Mouse (Mus musculus) hindbrain, embryonic 11.5 days (tissue): ENCODE data around the gene Adsl. TPM values are rescaled to one million over a fixed set of nuclear protein-coding genes. Genes with fewer than 3 reads are reported as not detected.

ENCODE experiments used
- ATAC-seq: fragments of 200-750 bp; cut with Nextera tagmentation; 2 replicates; pipeline ENCODE4 v1.8.0; 2017; ENCODE audit warnings: mild to moderate bottlenecking, moderate TSS enrichment, moderate library complexity; ENCODE audit not compliant: low FRiP score
- DNase-seq: peaks from one replicate; pipeline ENCODE4 v3.0.0-alpha.2; 2015; ENCODE audit warnings: low spot score
- H3K27ac ChIP-seq: fragments of 300-500 bp; sonication (generic); 2 replicates; pipeline ENCODE4 v1.5.1; 2014; ENCODE audit warnings: mild to moderate bottlenecking, low read depth, low read length
- H3K27me3 ChIP-seq: fragments of 300-500 bp; sonication (generic); 2 replicates; pipeline ENCODE4 v1.6.1; 2014; ENCODE audit warnings: mild to moderate bottlenecking, low read length, moderate library complexity, mixed read lengths; ENCODE audit not compliant: control insufficient read depth, insufficient read depth
- H3K36me3 ChIP-seq: fragments of 300-500 bp; sonication (generic); 2 replicates; pipeline ENCODE4 v1.6.1; 2014; ENCODE audit warnings: mild to moderate bottlenecking, low read length, moderate library complexity, mixed read lengths; ENCODE audit not compliant: control insufficient read depth, insufficient read depth
- H3K4me1 ChIP-seq: fragments of 300-500 bp; sonication (generic); replicated peaks from 2 replicates; pipeline ENCODE4 v1.6.1; 2014; ENCODE audit warnings: low read length, mixed read lengths; ENCODE audit not compliant: control insufficient read depth, insufficient read depth
- H3K4me2 ChIP-seq: fragments of 300-500 bp; sonication (generic); replicated peaks from 2 replicates; pipeline ENCODE4 v1.6.1; 2014; ENCODE audit warnings: mild to moderate bottlenecking, low read depth, low read length
- H3K4me3 ChIP-seq: fragments of 300-500 bp; sonication (generic); 2 replicates; pipeline ENCODE4 v1.5.1; 2014; ENCODE audit warnings: low read depth, low read length
- H3K9ac ChIP-seq: fragments of 300-500 bp; sonication (generic); 2 replicates; pipeline ENCODE4 v1.6.1; 2014; ENCODE audit warnings: low read depth, low read length
- H3K9me3 ChIP-seq: fragments of 300-500 bp; sonication (generic); 2 replicates; pipeline ENCODE4 v1.6.1; 2016; ENCODE audit warnings: low read length; ENCODE audit not compliant: control insufficient read depth
- WGBS: fragments of 180-500 bp; shearing (Covaris S2); extraction: QIAGEN DNeasy Blood & Tissue Kit; methylation state at CpG from one replicate; pipeline ENCODE4 v1.1.7; 2014; 5-methylcytosine and 5-hydroxymethylcytosine counted together
- polyA plus RNA-seq: library from polyadenylated mRNA; unstranded; fragments of >200 nt; fragmentation: Nextera tagmentation; extraction: Ambion mirVana; gene quantifications from 2 replicates; pipeline ENCODE4 v1.2.1, GENCODE M21; 2014

The Adsl gene
- polyA plus RNA-seq, 1 experiment from 2014 or later = 153 TPM

DNA sequence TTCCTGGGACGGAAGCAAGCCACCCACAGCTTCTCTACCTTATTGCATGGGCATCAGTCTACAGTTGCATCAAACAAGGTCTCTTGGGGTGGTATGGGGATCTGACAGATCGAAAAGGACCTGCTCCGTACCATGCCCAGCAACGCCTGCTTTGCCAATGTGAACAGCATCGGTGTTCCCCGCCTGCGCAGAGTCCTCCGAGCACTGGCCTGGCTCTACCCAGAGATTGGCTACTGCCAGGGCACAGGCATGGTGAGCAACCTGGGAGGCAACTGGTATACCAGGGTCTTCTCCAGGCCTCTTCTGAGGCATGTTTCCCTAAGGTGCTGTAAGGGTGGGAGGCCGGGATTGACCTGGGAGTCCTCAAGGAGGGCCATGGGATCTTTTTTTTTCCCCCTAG is 59.0 kb downstream of the Adsl start:
- H3K27ac ChIP-seq = no peak overlapping the region
- no peak overlapping the region for H3K4me2 ChIP-seq
- ATAC-seq = no peak
- H3K9me3 ChIP-seq = no peaks in the 10 kb centered on the region
- H3K27me3 ChIP-seq = no peaks in the 10 kb centered on the region
- no peak overlapping the region for H3K9ac ChIP-seq
- no peaks in the 10 kb centered on the region for H3K36me3 ChIP-seq
- H3K4me1 ChIP-seq = no peaks in the 10 kb centered on the region
- no peak overlapping the region for H3K4me3 ChIP-seq
- 94% methylated on average over 9 of the region's 9 CpGs for WGBS
- DNase-seq = no peak

DNA sequence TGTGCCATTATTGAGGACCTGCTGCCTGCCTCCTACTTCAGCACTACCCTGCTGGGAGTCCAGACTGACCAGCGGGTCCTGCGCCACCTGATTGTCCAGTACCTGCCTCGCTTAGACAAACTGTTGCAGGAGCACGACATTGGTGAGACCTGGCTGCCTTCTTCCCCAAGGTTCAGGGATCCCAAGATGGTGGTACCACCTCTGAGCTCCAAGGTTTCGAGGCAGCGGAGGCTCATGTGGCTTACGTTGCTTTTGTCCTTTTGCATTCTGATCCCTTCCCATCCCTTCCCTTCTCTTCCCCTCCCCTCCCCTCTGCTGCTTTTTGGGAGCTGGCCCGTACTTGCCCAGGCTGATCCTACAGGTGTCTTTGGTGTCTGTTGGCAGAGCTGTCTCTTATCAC is 59.6 kb downstream of the Adsl start:
- Histone ChIP-seq H3K4me1 (no peaks in the 10 kb centered on the region), H3K36me3 (no peaks in the 10 kb centered on the region), H3K9ac (no peak overlapping the region), H3K9me3 (no peaks in the 10 kb centered on the region), H3K4me2 (no peak overlapping the region), H3K4me3 (no peak overlapping the region), H3K27ac (no peak overlapping the region), H3K27me3 (no peaks in the 10 kb centered on the region)
- DNase-seq (no peak), ATAC-seq (no peak)
- WGBS = 87% methylated on average over 8 of the region's 8 CpGs

DNA sequence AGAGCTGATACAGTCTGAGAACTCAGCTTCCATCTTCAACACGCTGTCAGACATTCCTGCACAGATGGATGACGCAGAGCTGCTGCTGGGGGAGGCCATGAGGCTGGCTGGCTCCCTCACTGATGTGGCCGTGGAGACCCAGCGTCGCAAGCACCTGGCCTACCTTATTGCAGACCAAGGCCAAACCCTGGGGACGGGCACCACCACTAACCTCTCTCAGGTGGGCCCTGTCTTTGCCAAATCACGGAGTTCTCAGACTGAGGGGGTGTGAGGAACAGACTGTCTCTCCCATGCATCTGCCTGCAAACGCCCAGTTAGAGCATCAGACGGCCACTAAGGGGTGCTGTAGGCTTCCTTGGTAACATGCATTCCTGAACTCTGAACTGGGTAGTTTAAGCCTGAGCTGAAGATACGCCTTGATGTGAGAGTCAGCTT is 60.4 kb downstream of the Adsl start:
- 66% methylated on average over 10 of the region's 10 CpGs for WGBS
- Histone ChIP-seq H3K27ac (no peak overlapping the region), H3K36me3 (no peaks in the 10 kb centered on the region)

DNA sequence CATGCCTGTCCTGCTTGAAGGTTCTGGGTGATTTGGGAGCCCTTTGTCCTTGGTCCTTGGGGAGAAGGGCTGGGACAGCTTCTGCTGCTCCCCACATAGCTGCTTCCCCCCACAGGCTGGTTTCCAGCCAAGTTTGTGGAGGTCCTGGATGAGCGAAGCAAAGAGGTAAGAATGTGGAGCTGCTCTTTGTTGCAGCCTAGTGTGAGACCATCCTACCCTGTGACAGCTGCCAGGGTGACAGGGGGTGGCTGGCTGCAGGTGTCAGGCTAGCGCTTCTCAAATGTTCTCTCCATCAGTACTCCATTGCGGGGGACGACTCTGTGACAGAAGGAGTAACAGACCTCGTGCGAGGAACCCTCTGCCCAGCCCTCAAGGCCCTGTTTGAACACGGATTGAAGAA is 61.8 kb downstream of the Adsl start:
- Histone ChIP-seq H3K36me3 (0 out of 2 replicates have a peak, but pooled peaks cover under 1% of the 10 kb centered on the region), H3K4me2 (no peak overlapping the region), H3K27ac (no peak overlapping the region), H3K27me3 (no peaks in the 10 kb centered on the region), H3K9ac (no peak overlapping the region), H3K4me1 (no peaks in the 10 kb centered on the region), H3K4me3 (no peak overlapping the region), H3K9me3 (no peaks in the 10 kb centered on the region)
- ATAC-seq (no peak), DNase-seq (no peak)
- 83% methylated on average over 7 of the region's 7 CpGs for WGBS

More for the DNA sequence above, 60.4 kb downstream of the Adsl start:
- peak; percentile 20 for DNase-seq
- H3K4me1 ChIP-seq = no peaks in the 10 kb centered on the region
- H3K9me3 ChIP-seq = no peaks in the 10 kb centered on the region
- H3K4me2 ChIP-seq = no peak overlapping the region
- H3K9ac ChIP-seq = no peak overlapping the region
- no peaks in the 10 kb centered on the region for H3K27me3 ChIP-seq
- no peak overlapping the region for H3K4me3 ChIP-seq
- no peak for ATAC-seq

DNA sequence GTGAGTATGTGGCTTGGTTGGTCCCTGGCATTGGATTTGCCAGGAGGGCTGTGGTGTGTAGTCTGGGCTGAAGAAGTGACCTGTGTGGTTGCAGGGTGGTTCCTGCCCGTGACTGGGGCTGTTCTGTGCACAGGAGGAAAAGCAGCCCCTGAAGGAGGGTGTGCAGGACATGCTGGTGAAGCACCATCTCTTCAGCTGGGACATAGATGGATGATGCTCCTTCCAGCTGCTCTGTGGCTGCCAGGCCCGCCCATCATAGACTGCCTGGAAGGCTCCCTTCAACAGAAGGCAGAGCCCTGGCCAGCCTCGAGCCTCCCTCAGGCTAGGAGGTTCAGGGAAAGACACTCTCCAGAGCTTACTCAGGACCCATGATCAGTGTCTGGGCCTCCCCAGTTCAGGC is 63.2 kb downstream of the Adsl start:
- no peak overlapping the region for H3K27ac ChIP-seq
- 62% methylated on average over 3 of the region's 3 CpGs for WGBS
- H3K36me3 ChIP-seq = peaks cover 6% of the 10 kb centered on the region; the same call in 1 of the 2 replicates
- no peak overlapping the region for H3K4me2 ChIP-seq
- DNase-seq (no peak), ATAC-seq (no peak)
- H3K4me1 ChIP-seq = no peaks in the 10 kb centered on the region
- no peak overlapping the region for H3K9ac ChIP-seq
- H3K4me3 ChIP-seq = no peak overlapping the region
- H3K9me3 ChIP-seq = no peaks in the 10 kb centered on the region
- no peaks in the 10 kb centered on the region for H3K27me3 ChIP-seq

DNA sequence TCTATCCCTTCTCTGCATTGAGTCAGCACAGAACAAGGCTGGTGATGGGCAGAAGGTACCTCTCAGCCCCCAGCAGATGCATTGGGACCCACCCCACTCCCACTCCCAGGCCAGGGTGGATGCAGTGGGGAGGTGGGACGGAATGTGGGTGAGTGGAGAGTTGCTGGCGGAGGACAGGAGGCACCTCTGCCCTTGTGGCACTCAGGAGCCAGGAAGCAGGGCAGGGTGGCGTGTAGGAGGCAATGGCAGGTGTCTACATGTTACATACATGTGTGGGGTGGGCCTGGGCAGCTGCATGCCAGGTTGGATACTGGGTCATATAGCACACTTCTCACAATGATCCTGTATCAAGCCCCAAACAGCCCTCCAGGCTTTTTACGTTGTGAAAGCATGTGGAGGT is 64.1 kb downstream of the Adsl start:
- H3K27ac ChIP-seq = no peak overlapping the region
- no peaks in the 10 kb centered on the region for H3K27me3 ChIP-seq
- H3K4me1 ChIP-seq = no peaks in the 10 kb centered on the region
- H3K36me3 ChIP-seq = peaks cover 6% of the 10 kb centered on the region; the same call in 1 of the 2 replicates
- 92% methylated on average over 4 of the region's 4 CpGs for WGBS
- no peak overlapping the region for H3K9ac ChIP-seq
- no peak overlapping the region for H3K4me3 ChIP-seq
- DNase-seq (no peak), ATAC-seq (no peak)
- no peaks in the 10 kb centered on the region for H3K9me3 ChIP-seq
- H3K4me2 ChIP-seq = no peak overlapping the region

DNA sequence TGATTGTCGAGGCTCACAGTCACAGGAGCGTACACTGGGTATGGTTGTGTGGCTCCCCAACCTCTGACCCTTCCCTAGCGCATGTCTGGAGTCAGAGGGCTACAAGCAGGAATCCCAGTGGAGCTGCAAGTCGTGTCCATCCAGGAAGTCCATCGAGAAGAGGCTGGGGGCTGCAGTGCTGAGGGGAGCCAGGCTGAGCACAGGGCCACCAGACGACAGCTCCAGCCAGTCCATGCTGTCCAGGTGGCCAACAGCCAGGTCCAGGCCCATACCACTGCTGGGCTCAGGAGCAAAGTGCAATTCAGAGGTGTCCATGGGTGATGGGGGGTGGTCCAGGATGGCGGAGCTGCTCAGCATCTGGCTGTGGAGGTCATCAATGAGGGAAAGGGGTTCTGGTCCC is 64.9 kb downstream of the Adsl start:
- 77% methylated on average over 7 of the region's 7 CpGs for WGBS

DNA sequence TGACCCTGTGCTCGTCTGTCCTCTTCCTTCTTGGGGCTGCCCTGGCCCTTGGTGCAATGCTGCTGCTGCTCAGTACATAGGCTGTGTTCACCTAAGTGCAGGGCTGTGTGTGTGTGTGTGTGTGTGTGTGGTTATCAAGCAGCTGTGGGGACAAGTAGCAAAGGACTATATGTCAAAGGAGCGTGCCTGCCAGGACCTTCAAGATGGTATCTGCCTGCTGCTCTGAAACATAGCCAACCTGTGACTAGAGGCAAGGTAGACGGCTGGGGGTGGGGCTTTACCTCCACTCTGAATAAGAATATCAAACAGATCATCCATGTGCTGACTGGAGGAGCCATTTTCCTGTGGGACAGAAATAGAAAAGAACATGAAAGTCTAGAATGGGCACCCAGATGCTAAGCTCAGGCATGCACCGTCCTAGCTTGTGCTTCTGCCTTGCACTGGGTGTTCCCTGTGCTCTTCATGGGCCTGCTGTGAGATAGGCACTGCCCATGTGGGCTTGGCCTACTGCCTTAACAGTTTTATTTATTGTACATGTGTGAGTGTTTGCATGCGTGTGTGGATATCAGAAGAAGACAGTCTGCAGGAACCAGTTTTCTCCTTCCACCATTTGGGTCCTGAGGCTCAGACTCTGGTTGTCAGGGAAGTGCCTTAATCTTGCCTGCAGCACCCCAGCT is 66.9 kb downstream of the Adsl start:
- H3K9me3 ChIP-seq = no peaks in the 10 kb centered on the region
- no peak overlapping the region for H3K9ac ChIP-seq
- H3K27ac ChIP-seq = no peak overlapping the region
- H3K27me3 ChIP-seq = no peaks in the 10 kb centered on the region
- H3K36me3 ChIP-seq = peaks cover 8% of the 10 kb centered on the region
- no peak for DNase-seq
- ATAC-seq = no peak
- no peak overlapping the region for H3K4me3 ChIP-seq
- H3K4me2 ChIP-seq = no peak overlapping the region
- H3K4me1 ChIP-seq = no peaks in the 10 kb centered on the region
- WGBS = 84% methylated on average over 5 of the region's 5 CpGs

More for the DNA sequence above, 64.9 kb downstream of the Adsl start:
- Histone ChIP-seq H3K27ac (no peak overlapping the region), H3K27me3 (no peaks in the 10 kb centered on the region), H3K9me3 (no peaks in the 10 kb centered on the region), H3K4me2 (no peak overlapping the region), H3K4me1 (no peaks in the 10 kb centered on the region), H3K36me3 (peaks cover 6% of the 10 kb centered on the region; the same call in 1 of the 2 replicates), H3K9ac (no peak overlapping the region), H3K4me3 (no peak overlapping the region)
- DNase-seq (no peak), ATAC-seq (no peak)

DNA sequence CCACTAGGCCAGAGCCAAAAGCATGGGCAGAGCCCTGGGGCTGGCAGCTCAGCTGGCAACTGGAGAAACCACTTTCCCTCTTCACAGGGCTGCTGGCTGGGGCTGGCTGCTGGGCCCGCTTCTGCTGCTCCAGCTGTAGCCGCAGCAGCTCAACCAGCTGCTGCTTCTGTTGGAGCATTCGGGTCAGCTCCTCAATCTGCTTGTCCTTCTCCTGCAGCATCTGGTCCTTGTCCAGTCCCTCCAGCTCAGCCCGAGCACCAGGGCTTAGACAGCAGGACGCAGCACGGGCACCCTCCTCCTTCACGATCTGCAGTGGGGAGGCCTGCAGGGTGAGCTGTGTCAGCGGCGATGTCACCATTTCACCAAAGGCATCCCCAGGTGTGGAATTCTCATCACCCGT is 68.2 kb downstream of the Adsl start:
- Histone ChIP-seq H3K4me3 (no peak overlapping the region), H3K4me1 (no peaks in the 10 kb centered on the region), H3K36me3 (peaks cover 8% of the 10 kb centered on the region), H3K9ac (no peak overlapping the region), H3K9me3 (no peaks in the 10 kb centered on the region), H3K4me2 (no peak overlapping the region), H3K27me3 (no peaks in the 10 kb centered on the region), H3K27ac (no peak overlapping the region)
- ATAC-seq = no peak
- no peak for DNase-seq
- 95% methylated on average over 10 of the region's 10 CpGs for WGBS
